Mouse (Mus musculus) liver, embryonic 15.5 days (tissue): ENCODE data around the gene Slc7a8. TPM values are rescaled to one million over a fixed set of nuclear protein-coding genes. Genes with fewer than 3 reads are reported as not detected.

Experiments used
- ATAC-seq: fragments of 200-750 bp; cut with Nextera tagmentation; 2 replicates; pipeline ENCODE4 v1.8.0; 2017; ENCODE audit warnings: moderate number of reproducible peaks, mild to moderate bottlenecking, moderate library complexity; ENCODE audit not compliant: insufficient read depth
- H3K27ac ChIP-seq: fragments of 300-500 bp; sonication (generic); replicated peaks from 2 replicates; pipeline ENCODE4 v1.5.1; 2015; ENCODE audit warnings: mild to moderate bottlenecking, inconsistent platforms
- H3K27me3 ChIP-seq: fragments of 300-500 bp; sonication (generic); 2 replicates; pipeline ENCODE4 v1.6.1; 2015; ENCODE audit warnings: mild to moderate bottlenecking, inconsistent platforms
- H3K36me3 ChIP-seq: fragments of 300-500 bp; sonication (generic); replicated peaks from 2 replicates; pipeline ENCODE4 v1.6.1; 2015; ENCODE audit warnings: moderate library complexity, mild to moderate bottlenecking, inconsistent platforms
- H3K4me1 ChIP-seq: fragments of 300-500 bp; sonication (generic); replicated peaks from 2 replicates; pipeline ENCODE4 v1.6.1; 2015; ENCODE audit warnings: inconsistent platforms
- H3K4me2 ChIP-seq: fragments of 300-500 bp; sonication (generic); 2 replicates; pipeline ENCODE4 v1.6.1; 2015; ENCODE audit warnings: moderate library complexity, mild to moderate bottlenecking, inconsistent platforms
- H3K4me3 ChIP-seq: fragments of 300-500 bp; sonication (generic); replicated peaks from 2 replicates; pipeline ENCODE4 v1.5.1; 2015; ENCODE audit warnings: mild to moderate bottlenecking, inconsistent platforms
- H3K9ac ChIP-seq: fragments of 300-500 bp; sonication (generic); 2 replicates; pipeline ENCODE4 v1.6.1; 2015; ENCODE audit warnings: moderate library complexity, mild to moderate bottlenecking, inconsistent platforms
- H3K9me3 ChIP-seq: fragments of 300-500 bp; sonication (generic); replicated peaks from 2 replicates; pipeline ENCODE4 v1.6.1; 2016; ENCODE audit warnings: inconsistent platforms
- WGBS: fragments of 180-500 bp; shearing (Covaris S2); methylation state at CpG from one replicate; pipeline ENCODE4 v1.1.7; 2015; ENCODE audit warnings: mixed read lengths; ENCODE audit not compliant: insufficient replicate concordance; 5-methylcytosine and 5-hydroxymethylcytosine counted together
- polyA plus RNA-seq: library from polyadenylated mRNA; unstranded; fragments of >200 nt; fragmentation: Nextera tagmentation; extraction: Ambion mirVana; gene quantifications from 2 replicates; pipeline ENCODE4 v1.2.1, GENCODE M21; 2015

Gene Slc7a8
- polyA plus RNA-seq, 1 experiment from 2014 or later, result 3.0 TPM

- Histone ChIP-seq H3K4me1 (peaks cover 1% of the 10 kb centered on the region; the same call in 1 of the 2 replicates), H3K27me3 (0 out of 2 replicates have a peak, but pooled peaks cover 5% of the 10 kb centered on the region), H3K9me3 (no peaks in the 10 kb centered on the region), H3K4me3 (no peak overlapping the region), H3K27ac (no peak overlapping the region), H3K4me2 (no peak overlapping the region), H3K36me3 (no peaks in the 10 kb centered on the region), H3K9ac (no peak overlapping the region)
- WGBS, result 69% methylated on average over 11 of the region's 11 CpGs
- ATAC-seq, result no peak
These were observed 61.7 kb downstream of the Slc7a8 start for GRCm38 (mm10) chr14:54720041-54720440.

GRCm38 (mm10) chr14:54715402-54715801 is 66.3 kb downstream of the Slc7a8 start:
- no peak for ATAC-seq
- H3K9ac ChIP-seq, result no peak overlapping the region
- peaks cover 39% of the 10 kb centered on the region for H3K27me3 ChIP-seq
- H3K36me3 ChIP-seq, result no peaks in the 10 kb centered on the region
- 62% methylated on average over 1 of the region's 1 CpGs for WGBS
- H3K4me3 ChIP-seq, result no peak overlapping the region
- no peak overlapping the region for H3K4me2 ChIP-seq
- H3K27ac ChIP-seq, result no peak overlapping the region
- no peaks in the 10 kb centered on the region for H3K9me3 ChIP-seq
- H3K4me1 ChIP-seq, result peaks cover 18% of the 10 kb centered on the region

GRCm38 (mm10) chr14:54714617-54715081 is 67.1 kb downstream of the Slc7a8 start:
- Histone ChIP-seq H3K36me3 (no peaks in the 10 kb centered on the region), H3K4me3 (peak overlapping the region; percentile 45), H3K27ac (no peak overlapping the region), H3K4me2 (peak overlapping the region; percentile 70), H3K27me3 (peaks cover 46% of the 10 kb centered on the region), H3K9ac (no peak overlapping the region), H3K9me3 (no peaks in the 10 kb centered on the region), H3K4me1 (peaks cover 18% of the 10 kb centered on the region)
- 1% methylated on average over 15 of the region's 15 CpGs for WGBS
- ATAC-seq, result no peak

- Histone ChIP-seq H3K4me2 (peak overlapping the region; percentile 70), H3K4me1 (peaks cover 18% of the 10 kb centered on the region), H3K36me3 (no peaks in the 10 kb centered on the region), H3K9ac (no peak overlapping the region), H3K27ac (no peak overlapping the region), H3K27me3 (peaks cover 51% of the 10 kb centered on the region), H3K4me3 (peak overlapping the region; percentile 45), H3K9me3 (no peaks in the 10 kb centered on the region)
- ATAC-seq, result no peak
- under 1% methylated on average over 13 of the region's 13 CpGs for WGBS
These were observed 67.6 kb downstream of the Slc7a8 start for GRCm38 (mm10) chr14:54714121-54714520.

GRCm38 (mm10) chr14:54712861-54713260 is 68.9 kb downstream of the Slc7a8 start:
- Histone ChIP-seq H3K9me3 (no peaks in the 10 kb centered on the region), H3K27me3 (peaks cover 64% of the 10 kb centered on the region), H3K36me3 (no peaks in the 10 kb centered on the region), H3K4me1 (peaks cover 21% of the 10 kb centered on the region), H3K9ac (no peak overlapping the region), H3K4me2 (peak overlapping the region; percentile 13; the same call in 1 of the 2 replicates), H3K4me3 (no peak overlapping the region), H3K27ac (peak overlapping the region; percentile 65)
- 0 out of 2 replicates have a peak, but pooled peaks have one; percentile 28 for ATAC-seq
- WGBS, result 21% methylated on average over 8 of the region's 8 CpGs

GRCm38 (mm10) chr14:54712074-54712473 is 69.7 kb downstream of the Slc7a8 start, which contains the start of gene Cebpe:
TSS of gene Cebpe (minus strand) at chr14:54712174.
- Histone ChIP-seq H3K4me2 (peak within 1 kb of the TSS; percentile 13; the same call in 1 of the 2 replicates), H3K36me3 (no peaks in the 10 kb centered on the region), H3K4me3 (peak within 1 kb of the TSS; percentile 32), H3K4me1 (peaks cover 23% of the 10 kb centered on the region), H3K27ac (peak within 1 kb of the TSS; percentile 65), H3K27me3 (peaks cover 72% of the 10 kb centered on the region), H3K9me3 (no peaks in the 10 kb centered on the region), H3K9ac (peak within 1 kb of the TSS; percentile 8; the same call in 1 of the 2 replicates)
- no peak for ATAC-seq
- WGBS, result 56% methylated on average over 7 of the region's 7 CpGs

GRCm38 (mm10) chr14:54709054-54709453 is 72.7 kb downstream of the Slc7a8 start:
- no peak for ATAC-seq
- Histone ChIP-seq H3K9me3 (no peaks in the 10 kb centered on the region), H3K4me1 (peaks cover 35% of the 10 kb centered on the region), H3K4me3 (no peak overlapping the region; the same call in 1 of the 2 replicates), H3K9ac (no peak overlapping the region), H3K27ac (no peak overlapping the region), H3K27me3 (peaks cover 72% of the 10 kb centered on the region), H3K36me3 (no peaks in the 10 kb centered on the region), H3K4me2 (peak overlapping the region; percentile 18; the same call in 1 of the 2 replicates)
- 28% methylated on average over 9 of the region's 9 CpGs for WGBS

- peaks cover 28% of the 10 kb centered on the region for H3K4me1 ChIP-seq
- 18% methylated on average over 17 of the region's 17 CpGs for WGBS
- no peaks in the 10 kb centered on the region for H3K9me3 ChIP-seq
- no peak overlapping the region for H3K9ac ChIP-seq
- peaks cover 82% of the 10 kb centered on the region for H3K27me3 ChIP-seq
- H3K27ac ChIP-seq, result peak overlapping the region; percentile 56
- H3K4me3 ChIP-seq, result 0 out of 2 replicates have a peak overlapping the region, but pooled peaks have one; percentile 5
- peak overlapping the region; percentile 50 for H3K4me2 ChIP-seq
- no peak for ATAC-seq
- no peaks in the 10 kb centered on the region for H3K36me3 ChIP-seq
These were observed 75.0 kb downstream of the Slc7a8 start for GRCm38 (mm10) chr14:54706589-54707320.

GRCm38 (mm10) chr14:54705844-54706243 is 75.9 kb downstream of the Slc7a8 start:
- Histone ChIP-seq H3K27me3 (peaks cover 77% of the 10 kb centered on the region), H3K9me3 (no peaks in the 10 kb centered on the region), H3K4me3 (peak overlapping the region; percentile 25; the same call in 1 of the 2 replicates), H3K9ac (no peak overlapping the region), H3K27ac (peak overlapping the region; percentile 62), H3K36me3 (no peaks in the 10 kb centered on the region), H3K4me1 (peaks cover 32% of the 10 kb centered on the region), H3K4me2 (peak overlapping the region; percentile 50)
- WGBS, result 4% methylated on average over 5 of the region's 5 CpGs
- ATAC-seq, result peak; percentile 89

- H3K9ac ChIP-seq, result no peak overlapping the region
- H3K4me2 ChIP-seq, result no peak overlapping the region
- peaks cover 56% of the 10 kb centered on the region for H3K27me3 ChIP-seq
- no peaks in the 10 kb centered on the region for H3K36me3 ChIP-seq
- peaks cover 29% of the 10 kb centered on the region for H3K4me1 ChIP-seq
- no peak overlapping the region for H3K4me3 ChIP-seq
- WGBS, result 37% methylated on average over 10 of the region's 10 CpGs
- H3K27ac ChIP-seq, result no peak overlapping the region
- H3K9me3 ChIP-seq, result no peaks in the 10 kb centered on the region
- ATAC-seq, result no peak
These were observed 78.5 kb downstream of the Slc7a8 start for GRCm38 (mm10) chr14:54703207-54703606.

- WGBS, result 7% methylated on average over 6 of the region's 6 CpGs
- H3K4me3 ChIP-seq, result no peak overlapping the region
- no peak overlapping the region for H3K4me2 ChIP-seq
- peaks cover 40% of the 10 kb centered on the region for H3K27me3 ChIP-seq
- ATAC-seq, result no peak
- no peak overlapping the region for H3K9ac ChIP-seq
- H3K4me1 ChIP-seq, result peaks cover 23% of the 10 kb centered on the region
- H3K36me3 ChIP-seq, result no peaks in the 10 kb centered on the region
- H3K9me3 ChIP-seq, result no peaks in the 10 kb centered on the region
- H3K27ac ChIP-seq, result no peak overlapping the region
These were observed 80.4 kb downstream of the Slc7a8 start for GRCm38 (mm10) chr14:54701298-54701697.
